Comparison of ENCODE assay signal across 11 mouse cellular contexts in genomic region chr6:12082531-12083216, GRCm38 (mm10).
A peak's percentile ranks its signal among the peaks of the same experiment; 100 is the strongest.
DNase-seq lines count a peak whose midpoint lies in the region.
"Had no signal": no experiment of that assay in that cellular context is flagged by ENCODE, and none has a peak within 500 bp of the region (broad histone marks: within the 10 kb centered on the region; RNA-seq: fewer than 3 reads in every experiment).

No protein-coding gene starts in this region.

- DNase-seq in kidney, postnatal 10 days = peak; percentile 14
- DNase-seq in kidney, adult 18-20 months = no peak
- DNase-seq in 3T3-L1 (ENCODE audit: low read depth, low spot score) = peak; percentile 6
- peak; percentile 26 for DNase-seq in A20 (ENCODE audit: low read depth, low spot score)
- DNase-seq in kidney, postnatal 14 days = peak; percentile 29
- no peak for DNase-seq in thymus, postnatal 10 days (ENCODE audit: low spot score in 2 of 2)
- DNase-seq in cerebellum, adult 9-10 months = no peak
- DNase-seq: cerebellum, postnatal 10 days; embryo, embryonic 11 days; heart, postnatal 14 days; layer of hippocampus, postnatal 36 days had no signal

Comparison
In these comparisons a context has a peak if more than half of its experiments do, and no peak if none do; other contexts are left out.
1. DNase-seq: peak in kidney, postnatal 10 days (single experiment), 3T3-L1 (single experiment), A20 (single experiment) and kidney, postnatal 14 days (single experiment); none in kidney, adult 18-20 months (single experiment), thymus, postnatal 10 days (0 of 2) and cerebellum, adult 9-10 months (single experiment).